Mouse (Mus musculus): Measurements from ENCODE around the gene Map4k4.

Gene Map4k4

DNA sequence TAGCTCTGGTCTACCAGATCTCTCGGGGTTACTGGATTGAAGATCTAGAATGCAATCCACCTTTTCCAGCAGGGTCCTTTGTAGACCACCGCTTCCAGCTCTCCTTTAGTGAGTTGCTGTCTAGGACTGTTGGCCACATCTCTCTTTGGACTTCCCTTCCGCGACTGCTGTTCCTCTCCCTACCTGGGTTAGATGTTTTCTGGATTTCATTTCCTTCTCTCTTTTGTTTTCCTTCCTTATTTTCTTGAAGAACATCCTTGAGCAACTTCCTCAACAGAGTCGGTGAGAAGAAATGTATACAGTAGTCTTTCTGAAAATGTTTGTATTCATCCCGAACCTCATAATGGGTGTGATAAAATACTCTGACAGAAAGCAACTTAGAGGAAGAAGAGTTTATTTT is 137.1 kb downstream of the Map4k4 start:
- no peak for DNase-seq (ENCODE audit: low spot score)

DNA sequence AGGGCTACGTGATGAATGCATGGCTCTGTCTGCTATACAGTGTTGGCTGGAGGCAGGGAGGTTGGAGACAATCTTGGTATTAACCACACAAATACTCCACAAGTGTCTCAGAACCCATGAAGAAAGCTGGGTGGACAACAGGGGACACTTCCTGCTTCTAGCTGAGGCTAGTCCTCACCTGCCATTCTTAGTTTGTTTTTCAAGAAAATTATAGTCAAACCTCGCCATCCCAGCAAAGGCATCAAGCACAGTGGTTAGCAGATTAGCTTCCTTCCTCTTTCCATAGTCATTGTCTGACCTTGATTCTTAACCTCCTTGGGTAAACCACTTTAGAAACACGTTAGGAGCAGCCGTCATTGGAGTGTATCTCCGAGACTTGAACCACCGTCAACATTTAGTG is 145.0 kb downstream of the Map4k4 start:
- DNase-seq (ENCODE audit: low spot score): no peak

DNA sequence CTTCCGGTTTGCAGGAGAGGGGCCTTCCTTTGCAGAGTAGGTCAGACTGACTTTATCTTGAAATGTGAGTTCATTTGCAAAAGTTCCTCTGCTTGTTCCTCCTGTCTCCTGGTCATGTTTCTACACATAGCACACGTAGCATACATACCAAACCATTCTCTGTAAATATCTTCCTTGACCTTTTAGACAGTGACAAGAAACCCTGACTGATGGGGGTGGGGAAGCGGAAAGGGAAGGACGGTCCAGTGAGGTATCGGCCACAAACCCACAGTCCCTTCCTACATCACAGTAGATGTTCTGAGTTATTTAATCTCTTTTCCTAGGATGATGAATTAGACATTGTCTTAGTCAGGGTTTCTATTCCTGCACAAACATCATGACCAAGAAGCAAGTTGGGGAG is 145.9 kb downstream of the Map4k4 start:
- no peak for DNase-seq (ENCODE audit: low spot score)

DNA sequence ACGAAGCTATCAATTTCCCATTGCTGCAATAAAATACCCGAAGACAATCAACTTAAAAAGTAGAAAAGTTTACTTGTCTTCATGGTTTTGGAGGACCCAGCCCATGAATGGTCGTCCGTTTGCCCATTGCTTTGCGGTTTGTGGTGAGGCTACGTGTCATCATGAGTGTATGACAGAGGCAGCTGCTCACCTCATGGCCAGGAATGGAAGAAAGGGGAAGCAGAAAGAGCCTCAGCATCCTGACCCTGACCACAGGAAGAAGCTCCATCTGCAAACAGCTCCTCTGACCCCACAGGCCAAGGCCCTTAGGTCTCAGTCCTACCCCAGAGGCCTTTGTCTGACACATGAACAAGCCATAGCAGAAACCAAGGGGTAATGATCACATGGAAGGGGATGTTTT is 150.4 kb downstream of the Map4k4 start:
- DNase-seq (ENCODE audit: low spot score): no peak

DNA sequence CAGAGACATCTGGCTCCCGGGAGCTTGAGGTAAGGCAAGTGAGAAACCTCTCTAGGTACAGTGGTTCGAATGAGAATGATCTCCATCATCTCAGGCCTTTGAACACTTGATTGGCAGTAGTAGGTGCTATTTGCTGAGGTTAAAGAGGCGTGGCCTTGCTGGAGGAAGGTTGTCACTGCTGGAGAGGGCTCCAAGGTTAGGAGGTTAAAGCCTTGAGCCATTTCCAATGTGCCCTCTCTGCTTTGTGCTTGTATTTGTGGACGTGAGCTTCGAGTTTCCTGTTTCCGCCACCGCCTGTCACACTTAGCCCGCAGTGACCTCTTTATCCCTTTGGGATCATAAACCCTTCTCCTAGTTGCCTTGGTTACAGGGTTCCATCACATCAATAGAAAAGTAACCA is 151.4 kb downstream of the Map4k4 start:
- no peak for DNase-seq (ENCODE audit: low spot score)

DNA sequence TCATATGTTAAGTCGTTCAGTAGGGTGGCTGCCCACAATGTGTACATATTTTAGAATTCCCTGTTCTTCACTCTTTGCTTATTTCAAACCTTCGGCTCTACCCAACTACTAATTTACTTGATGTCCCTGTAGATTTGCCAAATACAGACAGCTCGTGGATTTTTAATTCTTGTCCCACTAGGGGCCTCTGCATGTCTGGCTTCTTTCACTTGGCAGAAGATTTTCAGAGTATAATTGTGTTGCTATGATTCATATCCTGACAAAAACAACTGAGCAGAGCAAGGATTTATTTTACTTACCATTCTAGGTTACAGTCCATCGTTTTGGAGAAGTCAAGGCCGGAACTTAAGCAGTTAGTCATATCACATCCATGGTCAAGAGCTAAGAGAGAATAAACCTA is 152.4 kb downstream of the Map4k4 start:
- no peak for DNase-seq (ENCODE audit: low spot score)

DNA sequence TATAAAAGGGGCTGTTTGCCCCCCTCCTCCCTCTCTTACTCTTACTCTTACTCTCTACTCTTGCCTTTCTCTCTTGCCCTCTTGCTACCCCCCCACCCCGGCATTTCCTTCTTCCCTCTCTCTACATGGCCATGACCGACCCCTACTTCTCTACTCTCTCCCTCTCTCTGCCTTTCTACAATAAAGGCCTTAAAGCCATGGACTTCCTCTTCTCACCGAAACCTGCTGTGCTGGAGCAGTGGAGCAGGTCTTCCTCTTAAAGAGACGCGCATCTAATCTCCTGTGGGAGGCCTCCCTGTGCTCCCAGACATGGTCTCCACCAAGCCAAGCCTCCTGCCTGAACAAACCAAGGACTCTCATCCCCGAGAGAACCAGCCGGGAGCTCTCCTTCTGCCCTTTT is 154.3 kb downstream of the Map4k4 start:
- DNase-seq (ENCODE audit: low spot score): no peak

DNA sequence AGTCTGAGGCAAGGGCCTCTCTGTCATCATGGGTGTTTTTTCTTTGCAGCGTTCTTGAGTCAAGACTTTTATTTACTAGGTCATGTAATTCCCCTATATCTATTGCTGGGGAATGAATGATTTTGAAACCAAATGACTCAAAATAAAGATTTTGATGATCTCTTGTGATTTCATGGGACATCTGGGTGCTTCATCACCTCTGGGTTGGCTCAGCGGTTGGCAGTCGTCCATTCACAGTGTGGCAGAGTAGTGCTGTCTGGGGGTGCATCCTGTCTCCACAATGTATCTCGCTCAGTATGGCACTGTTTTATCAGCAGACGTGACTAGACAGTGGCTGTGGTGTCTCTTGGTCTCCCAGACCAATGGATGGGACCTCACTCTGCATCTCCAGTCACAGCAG is 155.2 kb downstream of the Map4k4 start:
- DNase-seq (ENCODE audit: low spot score): no peak

DNA sequence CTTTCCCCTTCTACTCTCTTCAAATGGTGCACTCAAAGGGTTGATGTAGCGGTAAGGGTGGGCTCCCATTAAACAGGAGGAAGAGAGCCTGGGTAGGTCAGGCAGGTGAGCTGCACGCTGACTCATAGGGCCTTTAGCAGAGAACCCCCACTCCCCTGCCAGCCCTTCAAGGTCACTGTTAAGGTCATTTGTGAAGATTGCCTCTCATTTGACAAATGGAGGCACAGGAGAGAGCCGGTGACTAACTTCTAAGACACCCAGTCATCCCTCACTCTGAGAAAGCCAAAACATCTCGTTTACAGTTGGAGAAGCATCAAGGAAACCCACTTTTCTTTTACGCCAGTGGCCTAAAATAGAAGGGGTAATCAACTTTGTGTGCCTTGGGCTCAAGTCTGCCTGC is 156.6 kb downstream of the Map4k4 start:
- DNase-seq (ENCODE audit: low spot score): no peak

DNA sequence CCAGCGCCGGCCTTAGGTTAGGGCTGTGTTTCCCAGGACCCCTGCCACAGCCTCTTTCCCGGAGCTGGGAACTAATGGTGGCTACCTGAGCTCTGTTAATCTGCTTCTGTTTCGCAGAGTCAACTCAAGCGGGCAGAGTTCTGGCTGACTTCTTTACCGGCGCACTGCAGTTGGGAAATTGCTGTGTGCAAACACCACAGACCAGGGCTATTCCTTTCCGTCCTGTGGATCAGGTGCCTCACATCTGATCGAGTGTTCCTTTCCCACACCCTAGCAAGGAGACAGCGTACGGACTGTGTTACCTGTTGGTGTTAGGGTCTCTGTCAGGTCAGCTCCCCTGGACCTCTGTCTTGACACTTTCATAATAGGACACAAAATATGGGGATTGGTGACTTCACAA is 157.3 kb downstream of the Map4k4 start:
- no peak for DNase-seq (ENCODE audit: low spot score)

DNA sequence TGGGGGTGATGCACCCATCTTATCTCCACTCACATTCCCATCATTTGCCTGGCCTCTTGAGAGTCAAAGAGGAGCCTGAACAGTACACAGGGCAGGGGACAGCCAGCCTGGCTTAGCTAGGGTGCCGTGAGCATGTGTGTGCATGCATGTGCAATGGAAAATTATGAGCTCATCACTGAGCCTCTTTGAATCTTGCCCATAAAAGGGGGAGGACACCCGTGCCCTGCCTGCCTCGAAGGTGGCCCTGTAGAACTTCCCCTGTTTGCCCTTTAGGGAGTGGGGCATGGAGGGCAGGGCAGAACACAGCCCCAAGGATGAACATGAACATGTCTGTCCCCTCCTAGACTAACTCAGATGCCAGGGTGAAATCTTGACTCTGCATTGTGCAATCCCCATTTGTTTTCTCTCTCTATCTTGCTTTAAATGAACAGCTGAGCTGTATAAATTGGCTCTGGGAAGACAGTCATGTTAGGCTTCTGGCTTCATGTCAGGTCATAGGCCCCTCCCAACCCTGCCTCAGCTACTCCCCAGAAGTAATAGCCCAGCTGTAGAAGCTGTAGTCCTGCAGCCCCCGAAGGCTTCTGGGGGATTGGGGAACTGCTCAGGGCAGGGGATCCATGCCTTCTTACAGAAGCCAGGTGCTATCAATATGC is 158.5 kb downstream of the Map4k4 start:
- DNase-seq (ENCODE audit: low spot score): no peak

DNA sequence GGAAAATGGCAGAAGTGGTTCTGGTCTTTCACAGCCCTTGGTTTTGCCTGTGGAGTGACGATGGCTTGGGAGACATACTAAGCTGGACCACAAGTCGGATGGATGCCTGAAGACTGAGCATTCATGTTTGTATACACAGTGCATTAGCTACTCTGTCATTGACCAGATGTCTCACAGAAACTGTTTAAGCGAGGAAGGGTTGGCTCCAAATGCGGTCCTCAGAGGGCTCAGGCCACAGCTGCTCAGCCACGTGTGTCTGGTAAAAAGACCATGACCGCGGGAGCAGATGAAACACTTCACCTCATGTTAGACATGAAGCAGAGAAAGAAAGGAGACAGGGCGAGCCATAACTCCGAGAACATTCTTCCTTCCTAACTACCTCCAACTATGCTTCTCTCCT is 160.6 kb downstream of the Map4k4 start:
- DNase-seq (ENCODE audit: low spot score): no peak

DNA sequence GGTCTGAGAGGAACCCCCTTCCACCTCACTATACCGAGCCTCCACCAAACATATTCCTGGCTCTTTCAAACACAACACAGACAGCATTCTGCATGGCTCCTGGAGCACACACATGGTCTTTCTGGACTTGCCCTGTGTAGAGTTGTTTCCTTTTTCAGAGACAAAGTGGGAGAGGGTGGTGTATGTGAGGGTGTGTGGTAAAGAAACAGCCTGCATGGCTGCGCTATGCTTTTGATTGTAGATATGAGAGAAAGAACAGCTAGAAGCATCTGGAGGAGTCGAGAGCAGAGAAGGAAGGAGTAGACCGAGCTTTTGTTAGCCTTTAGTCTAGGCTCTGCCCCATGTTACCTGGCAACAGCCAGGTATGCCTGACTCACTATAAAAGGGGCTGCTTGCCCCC is 162.7 kb downstream of the Map4k4 start:
- DNase-seq (ENCODE audit: low spot score): no peak

DNA sequence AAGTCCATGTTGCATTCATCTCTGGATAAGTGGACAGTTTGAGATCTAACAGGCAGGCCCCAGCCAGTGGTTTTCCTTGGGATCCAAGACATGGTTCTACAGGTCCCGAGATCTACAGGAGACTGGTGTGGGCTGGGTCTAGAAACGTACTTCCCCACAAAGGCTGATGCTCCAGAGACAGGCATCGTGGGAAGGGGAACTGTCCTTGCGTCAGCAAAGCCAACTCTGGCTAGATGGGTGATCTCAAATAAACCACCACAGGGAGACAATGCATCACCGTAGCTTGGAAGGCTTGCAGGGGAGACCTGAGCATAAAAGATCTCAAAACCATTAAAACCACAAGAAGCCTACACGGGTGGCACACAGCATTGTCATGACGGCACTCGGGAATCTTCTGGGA is 163.8 kb downstream of the Map4k4 start:
- DNase-seq (ENCODE audit: low spot score): no peak

DNA sequence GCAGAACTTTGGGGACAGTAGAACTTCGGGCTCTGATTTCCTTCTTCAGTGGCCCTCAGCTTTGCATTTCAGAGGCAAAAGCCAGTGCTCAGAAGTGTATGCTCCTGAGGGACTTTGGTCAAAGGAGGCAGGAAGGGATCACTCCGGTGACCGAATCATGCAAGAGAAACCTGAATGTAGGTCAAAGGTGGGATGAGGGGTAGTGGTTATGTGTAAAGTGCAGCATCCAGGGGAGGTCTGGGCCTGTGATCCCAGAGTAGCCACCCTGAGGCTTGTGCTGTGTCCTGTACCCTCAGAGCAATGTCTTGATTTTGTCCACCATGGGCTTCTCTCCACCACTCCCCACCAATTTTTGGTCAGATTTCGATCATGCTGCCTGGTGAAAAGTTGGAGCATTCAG is 171.8 kb downstream of the Map4k4 start:
- no peak for DNase-seq (ENCODE audit: low spot score)

DNA sequence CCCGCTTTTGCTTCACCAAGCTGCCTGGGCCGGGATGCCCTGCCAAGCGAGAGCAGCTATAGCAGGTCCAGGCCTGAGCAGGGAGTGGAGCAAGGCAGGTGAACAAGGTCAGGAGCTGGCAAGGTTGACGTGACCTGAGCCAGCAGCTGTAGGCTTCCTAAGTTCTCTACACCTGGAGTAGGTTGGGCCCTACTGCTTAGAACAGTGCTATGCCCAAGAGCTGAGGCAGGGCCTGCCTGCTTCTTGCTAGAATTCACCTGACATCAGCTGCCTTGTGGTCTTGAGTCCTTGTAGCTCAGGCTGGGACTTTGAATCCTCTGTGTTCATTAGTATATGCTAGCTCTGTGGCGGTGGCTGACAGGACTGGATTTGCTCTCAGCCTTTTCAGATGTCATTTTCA is 173.1 kb downstream of the Map4k4 start, which contains the start of gene Il1r2:
Gene Il1r2 (plus strand): TSS at position 301 of the 400 bp plus-strand sequence.
- DNase-seq (ENCODE audit: low spot score): no peak

Data from urinary bladder, postnatal 10 days (tissue).